Mouse (Mus musculus): ENCODE measurements at regions not wholly inside any gene's neighbourhood (a gene's known extent, or its start where the extent isn't known, plus 50 kb on each side); places are given as distances from the start of the nearest gene placed in this dataset.

DNA sequence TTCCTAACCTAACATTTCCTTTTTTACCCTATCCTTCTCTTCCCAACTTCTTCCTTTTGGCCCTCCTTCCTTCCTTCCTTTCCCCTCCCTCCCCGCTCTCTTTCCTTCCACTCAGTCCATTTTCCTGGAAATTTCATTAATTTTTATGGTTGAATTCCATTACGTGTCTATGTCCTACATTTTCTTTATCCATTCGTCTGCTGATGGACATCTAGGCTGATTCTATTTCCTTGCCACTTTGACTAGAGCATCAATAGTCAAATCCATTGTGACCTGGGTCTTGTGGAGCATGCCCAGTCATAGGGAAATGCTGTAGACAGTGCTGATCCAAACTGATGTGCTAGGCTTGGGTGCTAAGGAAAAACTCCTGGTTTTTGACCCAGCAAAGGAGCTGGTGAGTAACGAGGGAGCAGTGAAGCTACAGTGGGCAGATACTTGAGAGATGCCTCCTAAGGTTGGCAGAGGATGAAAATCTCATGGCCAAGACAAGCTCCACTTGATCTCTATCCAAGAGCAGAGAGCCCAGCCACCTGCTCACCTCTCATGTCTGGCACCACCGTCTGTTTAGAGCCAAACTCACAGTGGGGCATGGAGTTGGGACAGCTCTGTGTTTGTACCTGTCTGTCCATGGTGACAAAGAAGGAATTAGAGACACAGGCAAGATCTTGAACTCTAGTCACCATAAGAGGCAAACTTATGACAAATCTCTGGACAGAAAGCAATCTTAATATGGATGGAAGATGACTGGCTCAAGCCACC, 57.7 kb upstream of the Kctd3 start:
- ATAC-seq (ENCODE audit: extremely low read depth, insufficient number of reproducible peaks, low FRiP score, low TSS enrichment), result no peak
- no peak overlapping the region for H3K4me3 ChIP-seq
- H3K36me3 ChIP-seq, result no peaks in the 10 kb centered on the region
- peaks cover 21% of the 10 kb centered on the region for H3K4me1 ChIP-seq
- H3K9me3 ChIP-seq, result no peaks in the 10 kb centered on the region
- WGBS, result 70% methylated on average over 5 of the region's 5 CpGs
- H3K27ac ChIP-seq (replicated peaks), result no peak overlapping the region
- H3K4me2 ChIP-seq, result no peak overlapping the region
- no peaks in the 10 kb centered on the region for H3K27me3 ChIP-seq (replicated peaks)
- no peak overlapping the region for H3K9ac ChIP-seq

- no peaks in the 10 kb centered on the region for H3K27me3 ChIP-seq (replicated peaks)
- H3K4me3 ChIP-seq, result no peak overlapping the region
- 86% methylated on average over 4 of the region's 4 CpGs for WGBS
- peaks cover 21% of the 10 kb centered on the region for H3K4me1 ChIP-seq
- H3K27ac ChIP-seq (replicated peaks), result no peak overlapping the region
- no peak for ATAC-seq (ENCODE audit: extremely low read depth, insufficient number of reproducible peaks, low FRiP score, low TSS enrichment)
- no peak overlapping the region for H3K4me2 ChIP-seq
- H3K9me3 ChIP-seq, result no peaks in the 10 kb centered on the region
- no peak overlapping the region for H3K9ac ChIP-seq
- no peaks in the 10 kb centered on the region for H3K36me3 ChIP-seq
These were observed 57.0 kb upstream of the Kctd3 start for GRCm38 (mm10) chr1:189064629-189065028.

DNA sequence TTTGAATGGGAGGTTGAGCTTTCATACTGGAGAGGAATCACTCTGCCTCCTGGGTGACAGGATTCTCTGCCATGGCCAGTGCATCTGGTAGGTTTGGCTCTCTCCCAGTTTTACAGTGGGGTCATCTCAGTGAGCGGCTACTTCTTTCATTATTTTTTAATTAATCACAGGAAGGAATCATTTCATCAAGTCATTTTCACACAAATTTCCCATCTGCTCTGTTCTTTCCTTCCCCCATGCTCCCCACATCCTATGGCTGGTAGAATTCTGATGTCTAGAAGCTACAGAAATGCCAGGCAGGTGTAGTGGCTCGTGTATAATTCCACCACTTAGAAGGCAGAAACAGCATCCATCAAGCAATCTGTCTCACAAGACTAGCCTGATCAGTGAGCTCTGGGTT, 56.1 kb upstream of the Kctd3 start:
- Histone ChIP-seq H3K4me2 (no peak overlapping the region), H3K9me3 (no peaks in the 10 kb centered on the region), H3K36me3 (no peaks in the 10 kb centered on the region), H3K27me3 (replicated peaks) (no peaks in the 10 kb centered on the region), H3K4me1 (peaks cover 15% of the 10 kb centered on the region), H3K27ac (replicated peaks) (no peak overlapping the region), H3K4me3 (no peak overlapping the region), H3K9ac (no peak overlapping the region)
- no peak for ATAC-seq (ENCODE audit: extremely low read depth, insufficient number of reproducible peaks, low FRiP score, low TSS enrichment)
- WGBS, result 68% methylated on average over 2 of the region's 2 CpGs

- 81% methylated on average over 7 of the region's 7 CpGs for WGBS
- no peak overlapping the region for H3K4me2 ChIP-seq
- no peak overlapping the region for H3K27ac ChIP-seq (replicated peaks)
- no peak overlapping the region for H3K9ac ChIP-seq
- no peaks in the 10 kb centered on the region for H3K36me3 ChIP-seq
- ATAC-seq (ENCODE audit: extremely low read depth, insufficient number of reproducible peaks, low FRiP score, low TSS enrichment), result no peak
- no peak overlapping the region for H3K4me3 ChIP-seq
- no peaks in the 10 kb centered on the region for H3K9me3 ChIP-seq
- H3K27me3 ChIP-seq (replicated peaks), result no peaks in the 10 kb centered on the region
- peaks cover 10% of the 10 kb centered on the region for H3K4me1 ChIP-seq
These were observed 55.6 kb upstream of the Kctd3 start for GRCm38 (mm10) chr1:189063209-189063608.

Data from heart, embryonic 13.5 days (tissue).